Mouse (Mus musculus): Measurements from ENCODE around the gene Rnf167. TPM values are rescaled to one million over a fixed set of nuclear protein-coding genes. Genes with fewer than 3 reads are reported as not detected.

The Rnf167 gene
- polyA plus RNA-seq, 1 experiment from 2014 or later: 73.2 TPM

DNA sequence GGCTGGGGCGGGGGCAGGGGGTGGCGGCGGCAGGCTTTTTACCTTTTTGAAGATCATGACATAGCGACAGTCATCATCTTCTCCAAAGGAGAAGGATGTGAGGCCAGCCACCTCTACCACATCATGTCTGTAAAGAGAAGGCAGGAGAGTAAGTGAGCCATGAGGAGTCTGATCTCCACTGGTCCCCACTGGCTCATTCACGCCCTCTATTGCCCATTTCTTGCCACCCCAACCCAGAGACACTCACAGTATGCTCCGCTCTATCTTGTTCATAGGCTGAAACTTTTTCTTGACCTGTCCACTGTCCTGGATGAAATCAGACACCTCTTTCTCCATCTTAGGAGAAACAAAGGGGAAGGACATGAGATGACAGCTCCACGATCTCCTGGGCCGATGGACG lies 17.7 kb downstream of the Rnf167 start:
- Histone ChIP-seq H3K36me3 (ENCODE audit: control insufficient read depth, insufficient read depth, low read length) (peaks cover 74% of the 10 kb centered on the region), H3K27ac (replicated peaks in 1 of 2; ENCODE audit: control insufficient read depth in 1 of 2, insufficient read depth in 1 of 2, low read depth in 2 of 2, low read length in 2 of 2) (no peak overlapping the region), H3K4me2 (ENCODE audit: low read length) (no peak overlapping the region), H3K27me3 (ENCODE audit: control insufficient read depth, insufficient read depth, low read length) (no peaks in the 10 kb centered on the region), H3K9me3 (ENCODE audit: control insufficient read depth, low read length) (no peaks in the 10 kb centered on the region), H3K4me1 (ENCODE audit: control insufficient read depth in 2 of 2, insufficient read depth in 2 of 2, low read length in 2 of 2) (peaks cover 2 to 21% of the 10 kb centered on the region in 2 experiments; a peak in 3 of 4 replicates), H3K9ac (ENCODE audit: low read length) (no peak overlapping the region), H3K4me3 (ENCODE audit: control insufficient read depth in 1 of 2, insufficient read depth in 1 of 2, low read depth in 1 of 2, low read length in 2 of 2) (no peak overlapping the region)
- 87% methylated on average over 9 of the region's 9 CpGs for WGBS
- no peak for ATAC-seq (ENCODE audit: insufficient number of reproducible peaks, insufficient read depth, low FRiP score, low read depth)

DNA sequence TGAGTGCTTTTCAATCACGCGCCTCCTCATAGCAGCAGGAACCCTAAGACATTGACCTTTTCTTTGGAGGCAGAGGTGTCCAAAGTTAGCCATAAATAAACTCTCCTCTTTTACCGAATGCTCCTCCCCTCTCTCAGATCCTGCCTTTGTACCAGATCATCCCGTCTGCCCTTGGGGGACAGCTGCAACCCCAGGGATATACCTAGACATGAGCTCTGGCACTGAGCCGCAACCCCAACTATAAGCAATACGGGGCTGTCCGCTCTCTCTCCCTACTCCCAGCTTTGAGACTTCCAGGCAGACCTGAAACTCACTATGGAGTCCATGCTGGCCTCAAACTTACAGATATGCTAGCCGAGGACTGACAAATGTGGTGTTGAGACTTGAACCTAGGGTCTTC lies 19.7 kb downstream of the Rnf167 start:
- peaks cover 62% of the 10 kb centered on the region for H3K36me3 ChIP-seq (ENCODE audit: control insufficient read depth, insufficient read depth, low read length)
- no peaks in the 10 kb centered on the region for H3K27me3 ChIP-seq (ENCODE audit: control insufficient read depth, insufficient read depth, low read length)
- no peak overlapping the region for H3K9ac ChIP-seq (ENCODE audit: low read length)
- WGBS: 87% methylated on average over 8 of the region's 8 CpGs
- no peak overlapping the region for H3K4me2 ChIP-seq (ENCODE audit: low read length)
- peaks cover 10 to 28% of the 10 kb centered on the region in 2 experiments; a peak in 3 of 4 replicates for H3K4me1 ChIP-seq (ENCODE audit: control insufficient read depth in 2 of 2, insufficient read depth in 2 of 2, low read length in 2 of 2)
- H3K27ac ChIP-seq (replicated peaks in 1 of 2; ENCODE audit: control insufficient read depth in 1 of 2, insufficient read depth in 1 of 2, low read depth in 2 of 2, low read length in 2 of 2): no peak overlapping the region
- H3K9me3 ChIP-seq (ENCODE audit: control insufficient read depth, low read length): no peaks in the 10 kb centered on the region
- ATAC-seq (ENCODE audit: insufficient number of reproducible peaks, insufficient read depth, low FRiP score, low read depth): no peak
- no peak overlapping the region for H3K4me3 ChIP-seq (ENCODE audit: control insufficient read depth in 1 of 2, insufficient read depth in 1 of 2, low read depth in 1 of 2, low read length in 2 of 2)

DNA sequence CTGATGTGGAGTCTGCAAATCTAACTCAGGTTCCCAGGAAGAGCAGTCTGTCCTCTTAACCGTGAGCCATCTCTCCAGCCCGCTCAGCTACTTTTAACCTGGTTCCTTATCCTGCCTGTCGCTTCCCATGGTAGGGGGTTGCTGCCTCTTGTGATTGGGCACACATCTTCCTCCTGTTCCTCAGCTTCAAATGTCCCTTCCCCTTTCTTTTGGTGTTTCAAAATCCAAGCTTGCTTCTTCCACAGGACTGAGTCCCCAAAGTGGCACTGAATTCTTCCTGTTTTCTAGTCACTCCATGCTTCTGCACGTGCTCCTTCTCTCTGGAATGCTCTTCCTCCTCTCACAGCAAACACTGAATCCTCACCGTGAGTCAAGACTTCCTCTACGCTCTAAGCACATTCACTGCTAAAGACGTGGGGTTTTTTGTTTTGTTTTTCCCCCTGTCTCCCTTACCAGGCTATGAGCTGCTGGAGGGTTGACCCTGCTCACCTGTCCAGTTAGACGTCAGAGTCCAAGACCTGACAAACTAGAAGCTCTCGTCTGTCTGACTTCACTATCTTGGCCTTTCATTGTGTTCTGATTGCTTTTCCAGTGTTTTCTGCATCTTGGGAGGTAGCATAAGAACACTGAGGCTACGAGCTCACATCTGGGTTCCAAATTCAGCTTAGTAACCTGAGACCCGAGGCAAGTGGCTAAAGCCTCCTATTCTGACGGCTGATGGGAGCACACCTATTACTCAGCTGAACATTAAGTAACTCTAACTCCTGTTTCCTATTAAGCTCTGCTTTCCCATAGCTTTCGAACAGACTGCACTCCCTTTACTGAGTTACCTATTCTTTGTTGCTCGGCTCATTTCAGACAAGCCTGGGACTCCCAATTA lies 20.5 kb downstream of the Rnf167 start:
- Histone ChIP-seq H3K36me3 (ENCODE audit: control insufficient read depth, insufficient read depth, low read length) (peaks cover 62% of the 10 kb centered on the region), H3K4me2 (ENCODE audit: low read length) (peak overlapping the region; percentile 93), H3K4me1 (ENCODE audit: control insufficient read depth in 2 of 2, insufficient read depth in 2 of 2, low read length in 2 of 2) (peaks cover 10 to 28% of the 10 kb centered on the region in 2 experiments; a peak in 3 of 4 replicates), H3K9me3 (ENCODE audit: control insufficient read depth, low read length) (no peaks in the 10 kb centered on the region), H3K4me3 (ENCODE audit: control insufficient read depth in 1 of 2, insufficient read depth in 1 of 2, low read depth in 1 of 2, low read length in 2 of 2) (peak overlapping the region in 1 of 2 experiments; percentile 64; a peak in 2 of 4 replicates), H3K9ac (ENCODE audit: low read length) (peak overlapping the region; percentile 78), H3K27me3 (ENCODE audit: control insufficient read depth, insufficient read depth, low read length) (no peaks in the 10 kb centered on the region), H3K27ac (replicated peaks in 1 of 2; ENCODE audit: control insufficient read depth in 1 of 2, insufficient read depth in 1 of 2, low read depth in 2 of 2, low read length in 2 of 2) (peak overlapping the region in 1 of 2 experiments; percentile 98; a peak in 2 of 4 replicates)
- no peak for ATAC-seq (ENCODE audit: insufficient number of reproducible peaks, insufficient read depth, low FRiP score, low read depth)
- 66% methylated on average over 14 of the region's 14 CpGs for WGBS

DNA sequence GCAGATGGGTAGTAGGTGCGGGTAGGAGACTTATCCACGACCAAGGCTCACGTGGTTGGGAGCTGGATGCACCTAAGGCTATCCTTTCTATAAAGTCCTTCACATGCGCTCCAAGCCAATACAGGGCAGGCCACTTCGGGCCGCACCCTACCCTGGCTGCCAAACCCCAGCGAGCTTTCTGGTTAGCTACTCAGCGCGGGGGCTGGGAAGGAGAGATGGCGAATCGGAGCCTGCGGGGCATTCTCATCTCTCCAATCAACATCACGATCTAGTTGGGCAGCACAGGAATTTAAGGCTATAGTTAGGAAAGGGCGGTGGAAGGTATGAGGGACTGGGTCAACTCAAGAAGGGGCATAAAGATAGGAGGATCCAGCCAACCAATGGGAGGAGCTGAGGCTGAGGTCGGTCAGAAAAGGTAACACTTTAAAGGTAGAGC lies 21.3 kb downstream of the Rnf167 start:
- Histone ChIP-seq H3K4me3 (ENCODE audit: control insufficient read depth in 1 of 2, insufficient read depth in 1 of 2, low read depth in 1 of 2, low read length in 2 of 2) (peak overlapping the region; percentile 64 to 78), H3K4me1 (ENCODE audit: control insufficient read depth in 2 of 2, insufficient read depth in 2 of 2, low read length in 2 of 2) (peaks cover 10 to 24% of the 10 kb centered on the region in 2 experiments; a peak in 3 of 4 replicates), H3K4me2 (ENCODE audit: low read length) (peak overlapping the region; percentile 93), H3K27ac (replicated peaks in 1 of 2; ENCODE audit: control insufficient read depth in 1 of 2, insufficient read depth in 1 of 2, low read depth in 2 of 2, low read length in 2 of 2) (peak overlapping the region; percentile 80 to 98), H3K9ac (ENCODE audit: low read length) (peak overlapping the region; percentile 78), H3K36me3 (ENCODE audit: control insufficient read depth, insufficient read depth, low read length) (peaks cover 53% of the 10 kb centered on the region), H3K27me3 (ENCODE audit: control insufficient read depth, insufficient read depth, low read length) (no peaks in the 10 kb centered on the region), H3K9me3 (ENCODE audit: control insufficient read depth, low read length) (no peaks in the 10 kb centered on the region)
- peak; percentile 7 for ATAC-seq (ENCODE audit: insufficient number of reproducible peaks, insufficient read depth, low FRiP score, low read depth)
- WGBS: under 1% methylated on average over 15 of the region's 15 CpGs

DNA sequence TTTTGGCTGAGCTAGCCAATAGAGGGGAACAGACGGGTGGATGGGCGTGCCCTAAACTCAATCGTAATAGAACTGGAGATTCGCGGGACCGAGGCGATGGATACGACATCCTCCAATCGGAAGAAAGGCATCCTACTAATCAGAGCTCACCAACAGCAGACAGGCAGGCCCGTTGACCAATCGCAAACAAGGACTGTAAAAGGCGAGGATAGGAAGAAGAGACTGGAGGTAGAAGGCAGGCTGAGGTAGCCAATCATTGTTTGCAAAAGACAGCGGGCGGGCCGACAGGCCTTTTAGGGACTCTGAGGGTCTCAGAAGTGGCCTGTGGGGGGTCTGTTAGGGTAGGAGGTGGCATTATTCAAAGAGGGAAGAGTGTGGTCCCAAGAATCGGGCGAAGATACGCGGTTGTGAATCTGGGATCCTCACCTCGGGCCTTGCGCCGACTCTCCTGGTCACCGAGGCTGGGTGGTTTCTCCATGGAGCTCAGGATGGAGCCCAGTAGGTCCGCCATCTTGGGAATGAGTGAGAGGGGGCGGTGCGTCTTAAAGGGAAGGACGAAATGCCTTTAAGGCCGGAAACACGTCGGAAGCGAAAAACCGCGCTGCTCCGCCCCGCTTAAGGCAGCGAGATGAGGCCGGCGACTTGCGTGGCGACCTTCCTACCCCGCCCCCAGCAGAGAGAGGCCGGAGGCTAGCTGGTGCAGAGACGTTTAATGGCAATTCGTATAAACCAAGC lies 21.9 kb downstream of the Rnf167 start, which contains the start of gene Spag7:
Gene Spag7 (minus strand): TSS at position 646 of the 735 bp plus-strand sequence.
- WGBS: under 1% methylated on average over 44 of the region's 44 CpGs
- Histone ChIP-seq H3K27me3 (ENCODE audit: control insufficient read depth, insufficient read depth, low read length) (no peaks in the 10 kb centered on the region), H3K4me3 (ENCODE audit: control insufficient read depth in 1 of 2, insufficient read depth in 1 of 2, low read depth in 1 of 2, low read length in 2 of 2) (peak within 1 kb of the TSS; percentile 64 to 78), H3K9me3 (ENCODE audit: control insufficient read depth, low read length) (no peaks in the 10 kb centered on the region), H3K27ac (replicated peaks in 1 of 2; ENCODE audit: control insufficient read depth in 1 of 2, insufficient read depth in 1 of 2, low read depth in 2 of 2, low read length in 2 of 2) (peak within 1 kb of the TSS; percentile 96 to 98), H3K9ac (ENCODE audit: low read length) (peak within 1 kb of the TSS; percentile 84), H3K36me3 (ENCODE audit: control insufficient read depth, insufficient read depth, low read length) (peaks cover 53% of the 10 kb centered on the region), H3K4me1 (ENCODE audit: control insufficient read depth in 2 of 2, insufficient read depth in 2 of 2, low read length in 2 of 2) (peaks cover 10 to 24% of the 10 kb centered on the region in 2 experiments; a peak in 3 of 4 replicates), H3K4me2 (ENCODE audit: low read length) (peak within 1 kb of the TSS; percentile 93)
- ATAC-seq (ENCODE audit: insufficient number of reproducible peaks, insufficient read depth, low FRiP score, low read depth): peak; percentile 93

DNA sequence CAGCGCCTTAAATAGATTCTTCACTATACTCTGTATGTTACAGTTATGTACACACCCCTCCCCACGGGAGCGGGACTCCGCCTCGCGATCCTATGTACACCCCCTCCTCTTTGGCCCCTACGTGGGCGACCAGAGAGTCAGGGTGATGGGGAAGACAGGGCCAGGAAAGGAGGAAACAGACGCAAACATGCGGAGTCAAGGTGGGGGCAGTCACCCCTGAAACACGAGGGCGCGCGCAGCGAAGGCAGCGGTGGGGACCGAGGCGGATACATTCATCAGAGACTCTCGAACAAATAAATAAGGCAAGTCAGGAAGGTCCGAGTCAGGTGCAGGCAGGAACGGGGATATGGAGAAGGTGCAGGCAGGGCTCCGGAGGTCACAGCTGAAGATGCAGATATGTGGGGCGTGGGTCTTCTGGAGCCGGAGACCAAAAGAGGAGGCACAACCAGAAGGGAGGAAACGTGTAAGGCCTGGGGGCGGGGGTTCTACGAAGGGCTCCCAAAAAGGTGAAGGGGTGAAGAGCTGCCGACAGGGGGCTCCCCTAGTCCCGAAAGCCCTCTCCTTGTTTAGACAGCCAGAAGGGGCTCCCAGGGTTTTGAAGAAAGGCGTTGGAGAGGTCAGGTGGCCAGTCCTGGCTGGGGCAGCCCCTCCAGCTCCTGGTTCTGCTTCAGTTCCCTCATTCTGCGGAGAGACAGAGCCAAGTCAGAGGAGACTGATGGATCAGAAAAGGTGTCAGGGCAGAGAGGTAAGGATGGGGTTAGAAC lies 22.7 kb downstream of the Rnf167 start:
- ATAC-seq (ENCODE audit: insufficient number of reproducible peaks, insufficient read depth, low FRiP score, low read depth): peak; percentile 4; the same call in 1 of the 2 replicates
- H3K4me2 ChIP-seq (ENCODE audit: low read length): peak overlapping the region; percentile 93
- peaks cover 53% of the 10 kb centered on the region for H3K36me3 ChIP-seq (ENCODE audit: control insufficient read depth, insufficient read depth, low read length)
- peak overlapping the region; percentile 95 to 98 for H3K27ac ChIP-seq (replicated peaks in 1 of 2; ENCODE audit: control insufficient read depth in 1 of 2, insufficient read depth in 1 of 2, low read depth in 2 of 2, low read length in 2 of 2)
- H3K9ac ChIP-seq (ENCODE audit: low read length): peak overlapping the region; percentile 84
- no peaks in the 10 kb centered on the region for H3K27me3 ChIP-seq (ENCODE audit: control insufficient read depth, insufficient read depth, low read length)
- peak overlapping the region; percentile 64 to 78 for H3K4me3 ChIP-seq (ENCODE audit: control insufficient read depth in 1 of 2, insufficient read depth in 1 of 2, low read depth in 1 of 2, low read length in 2 of 2)
- H3K9me3 ChIP-seq (ENCODE audit: control insufficient read depth, low read length): no peaks in the 10 kb centered on the region
- H3K4me1 ChIP-seq (ENCODE audit: control insufficient read depth in 2 of 2, insufficient read depth in 2 of 2, low read length in 2 of 2): peaks cover 10 to 22% of the 10 kb centered on the region in 2 experiments; a peak in 3 of 4 replicates
- under 1% methylated on average over 30 of the region's 31 CpGs for WGBS

DNA sequence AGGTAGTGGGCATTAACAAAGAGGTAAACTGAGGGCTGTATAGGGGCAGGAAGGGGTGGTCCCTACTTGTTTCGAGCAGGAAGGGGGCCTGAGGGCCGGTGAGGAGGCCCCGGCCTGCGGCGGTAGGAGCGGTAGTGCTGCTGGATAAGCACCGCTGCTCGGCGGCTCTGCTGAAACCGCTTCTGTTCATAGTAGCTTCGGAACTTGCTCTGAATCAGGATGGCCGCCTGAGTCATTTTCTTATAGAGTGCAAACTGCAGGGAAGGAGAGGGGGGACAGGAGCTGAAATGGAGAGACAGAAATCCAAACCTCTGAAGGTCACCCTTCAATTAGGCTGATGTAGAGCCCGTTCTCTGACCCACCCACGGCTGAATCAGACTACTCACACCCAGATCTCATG lies 23.4 kb downstream of the Rnf167 start:
- Histone ChIP-seq H3K4me1 (ENCODE audit: control insufficient read depth in 2 of 2, insufficient read depth in 2 of 2, low read length in 2 of 2) (peaks cover 10 to 22% of the 10 kb centered on the region in 2 experiments; a peak in 3 of 4 replicates), H3K4me2 (ENCODE audit: low read length) (peak overlapping the region; percentile 93), H3K9ac (ENCODE audit: low read length) (peak overlapping the region; percentile 84), H3K9me3 (ENCODE audit: control insufficient read depth, low read length) (no peaks in the 10 kb centered on the region), H3K4me3 (ENCODE audit: control insufficient read depth in 1 of 2, insufficient read depth in 1 of 2, low read depth in 1 of 2, low read length in 2 of 2) (peak overlapping the region; percentile 64 to 78), H3K27me3 (ENCODE audit: control insufficient read depth, insufficient read depth, low read length) (no peaks in the 10 kb centered on the region), H3K27ac (replicated peaks in 1 of 2; ENCODE audit: control insufficient read depth in 1 of 2, insufficient read depth in 1 of 2, low read depth in 2 of 2, low read length in 2 of 2) (peak overlapping the region; percentile 95 to 98), H3K36me3 (ENCODE audit: control insufficient read depth, insufficient read depth, low read length) (peaks cover 53% of the 10 kb centered on the region)
- WGBS: 46% methylated on average over 14 of the region's 14 CpGs
- ATAC-seq (ENCODE audit: insufficient number of reproducible peaks, insufficient read depth, low FRiP score, low read depth): no peak

Data from heart, embryonic 14.5 days (tissue).